Mouse (Mus musculus): ENCODE data around the gene Wsb2.
A peak's percentile ranks its signal among the peaks of the same experiment; 100 is the strongest.
"Not testable (repeated sequence)": the region's sequence is repeated elsewhere in the genome, so short reads cannot be mapped to it uniquely, and the experiment has no call there.

The Wsb2 gene

GRCm38 (mm10) chr5:117390895-117391294 lies 33.8 kb downstream of the Wsb2 start:
- DNase-seq: no peak

GRCm38 (mm10) chr5:117395834-117396233 lies 38.7 kb downstream of the Wsb2 start:
- no peak for DNase-seq

GRCm38 (mm10) chr5:117396596-117397014 lies 39.5 kb downstream of the Wsb2 start:
- DNase-seq: peak in 1 of 2 experiments; percentile 68

DNA sequence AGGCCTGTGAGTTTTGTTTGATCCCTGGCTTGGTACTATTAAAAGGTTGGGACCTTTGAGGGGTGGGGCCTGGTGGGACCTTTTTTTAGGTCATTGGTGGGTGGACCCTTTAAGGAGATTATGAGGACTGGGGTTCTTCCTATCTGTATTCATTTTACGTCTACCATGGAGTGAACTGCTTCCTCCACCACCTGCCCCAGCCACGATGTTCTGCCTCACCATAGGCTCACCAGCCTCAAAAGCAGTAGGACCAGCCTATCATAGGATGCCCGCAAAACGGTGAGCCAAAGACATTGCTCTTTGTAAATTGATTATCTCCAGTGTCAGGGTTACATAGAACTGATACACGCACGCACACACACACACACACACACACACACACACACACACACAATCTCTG lies 40.3 kb downstream of the Wsb2 start:
- DNase-seq: no peak

DNA sequence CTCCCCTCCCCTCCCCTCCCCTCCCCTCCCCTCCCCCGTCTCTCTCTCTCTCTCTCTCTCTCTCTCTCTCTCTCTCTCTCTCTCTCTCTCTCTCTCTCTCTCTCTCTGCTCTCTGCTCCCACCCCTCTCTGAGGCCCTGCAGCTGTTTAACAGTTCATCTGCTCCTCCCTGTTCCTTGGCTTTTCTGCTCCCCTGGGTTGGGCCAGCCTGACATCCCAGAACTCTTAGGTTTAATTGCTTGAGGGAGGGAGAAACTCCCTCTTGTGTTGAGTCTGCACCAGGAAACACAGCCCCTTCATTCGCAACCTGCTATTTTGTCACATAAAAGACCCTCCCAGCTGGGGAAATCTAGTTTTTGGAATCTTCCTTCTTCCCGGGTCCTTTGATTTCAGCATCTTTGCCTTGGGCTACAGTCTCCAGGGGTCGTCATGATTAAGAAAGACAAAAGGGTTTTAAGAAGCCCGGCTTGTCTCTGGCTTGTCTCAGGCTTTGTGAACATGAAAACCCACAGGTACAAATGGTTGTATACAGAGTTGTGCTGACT lies 41.0 kb downstream of the Wsb2 start:
- no peak for DNase-seq

DNA sequence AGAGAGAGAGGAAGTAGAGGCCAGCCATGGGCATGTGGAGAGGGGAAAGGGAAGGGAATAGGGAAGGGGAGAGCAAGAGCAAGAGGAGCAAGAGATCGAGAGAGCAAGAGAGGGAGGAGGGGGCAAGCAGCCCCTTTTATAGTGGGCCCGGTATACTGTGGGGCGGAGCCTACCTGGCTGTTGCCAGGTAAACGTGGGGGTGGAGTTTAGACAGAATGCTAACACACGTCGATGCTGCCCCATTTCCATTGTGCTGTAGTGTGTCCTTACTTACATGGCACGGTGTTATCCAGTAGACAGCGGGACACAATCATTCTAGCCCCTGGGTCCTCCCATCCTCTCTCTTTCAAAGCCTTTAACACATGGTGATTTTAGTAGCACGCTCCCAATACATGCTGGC lies 42.2 kb downstream of the Wsb2 start:
- no peak for DNase-seq

GRCm38 (mm10) chr5:117403609-117404008 lies 46.5 kb downstream of the Wsb2 start:
- no peak for DNase-seq

- DNase-seq: not testable (repeated sequence)
Observed at GRCm38 (mm10) chr5:117404671-117405070, 47.6 kb downstream of the Wsb2 start.

- peak; percentile 61 to 87 for DNase-seq
Observed at GRCm38 (mm10) chr5:117408216-117408615, 51.1 kb downstream of the Wsb2 start.

- DNase-seq: no peak
Observed at GRCm38 (mm10) chr5:117409369-117409768, 52.3 kb downstream of the Wsb2 start.

GRCm38 (mm10) chr5:117413507-117414501 lies 56.7 kb downstream of the Wsb2 start, which contains the start of gene Ksr2:
Gene Ksr2 (plus strand): TSS chr5:117414000.
- DNase-seq: peak; percentile 52 to 85

- DNase-seq: no peak
Observed at GRCm38 (mm10) chr5:117414611-117415010, 57.5 kb downstream of the Wsb2 start.

DNA sequence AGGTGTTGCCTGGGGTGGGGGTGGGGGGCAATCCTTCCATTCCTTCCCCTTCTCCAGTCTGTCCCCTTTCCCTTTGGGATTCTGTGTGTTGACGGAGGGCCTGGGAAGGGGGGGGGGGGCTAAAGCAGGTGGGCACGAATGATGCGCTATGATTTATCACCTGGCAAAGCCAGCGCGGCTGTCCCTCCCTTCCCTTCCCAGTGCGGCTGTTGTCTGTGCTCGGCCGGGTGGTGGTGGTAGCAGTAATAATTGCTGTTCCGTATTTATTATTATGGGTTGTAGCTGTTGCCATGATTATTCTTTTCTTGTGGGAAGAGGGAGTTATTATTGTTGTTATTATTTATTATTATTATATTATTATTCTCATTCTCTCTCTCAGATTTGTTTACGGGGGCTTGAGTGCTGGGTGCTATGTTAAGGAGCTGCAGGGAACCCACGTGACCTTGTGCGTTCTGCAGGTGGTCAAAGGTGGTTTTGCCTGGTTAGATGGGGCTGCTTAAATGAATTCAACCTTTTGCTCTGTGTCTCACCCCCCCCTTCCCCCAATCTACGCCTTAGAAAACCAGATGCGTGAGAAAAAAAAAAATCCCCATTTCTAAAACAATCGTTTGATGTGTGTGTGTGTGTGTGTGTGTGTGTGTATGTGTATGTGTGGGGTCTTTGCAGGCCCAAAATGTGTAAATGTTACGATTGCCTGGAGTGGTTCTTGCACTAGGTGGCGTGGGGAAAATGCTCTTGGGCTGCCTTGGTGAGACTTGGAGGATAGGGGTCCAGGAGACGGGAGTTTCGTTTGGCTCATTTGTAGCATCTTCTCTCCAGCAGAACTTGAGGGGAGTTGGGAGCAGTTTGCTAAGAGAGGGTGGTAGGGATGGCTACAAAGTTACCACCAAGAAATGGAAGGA lies 58.2 kb downstream of the Wsb2 start:
- DNase-seq: no peak

DNA sequence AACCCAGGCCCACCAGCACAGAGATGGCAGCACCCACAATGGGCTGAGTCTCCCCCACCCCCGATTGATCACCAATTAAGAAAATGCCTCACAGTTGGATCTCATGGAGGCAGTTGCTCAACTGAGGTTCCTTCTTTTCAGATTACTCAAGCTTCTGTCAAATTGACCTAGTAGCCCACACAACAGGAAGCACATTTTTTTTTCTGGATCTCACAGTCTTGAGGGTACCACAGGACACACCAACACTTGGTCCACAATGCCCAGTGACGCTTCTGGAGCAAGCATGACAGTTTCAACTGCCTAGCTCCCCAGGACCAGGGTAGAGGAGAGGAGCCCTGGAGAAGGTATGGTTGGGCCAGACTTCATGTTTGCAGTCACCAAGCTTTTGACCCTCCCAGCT lies 60.3 kb downstream of the Wsb2 start:
- no peak for DNase-seq
